Mouse (Mus musculus): ENCODE results near the gene Hyou1. TPM values are rescaled to one million over a fixed set of nuclear protein-coding genes. Genes with fewer than 3 reads are reported as not detected.

Gene Hyou1
- polyA plus RNA-seq, 1 experiment, result 57.4 TPM

DNA sequence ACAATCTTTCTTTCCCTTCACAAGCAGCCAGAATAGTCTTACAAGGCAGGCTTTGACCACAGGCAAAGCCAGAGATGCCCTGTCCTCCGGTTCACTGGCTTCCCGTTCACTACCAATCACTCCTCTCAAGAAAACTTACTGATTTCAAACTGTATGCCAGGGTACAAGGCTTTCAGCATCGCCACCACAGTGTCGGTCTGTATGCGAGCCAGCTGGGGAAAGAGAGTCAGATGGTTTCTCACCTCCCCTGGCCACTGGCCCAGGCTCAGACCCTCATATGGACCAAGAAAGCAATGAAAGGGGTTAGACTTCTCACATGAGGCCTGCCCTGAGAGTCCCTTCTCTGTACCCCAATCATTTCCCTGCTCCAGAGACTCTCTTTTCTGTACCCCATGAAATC, 37.8 kb upstream of the Hyou1 start:
- DNase-seq (ENCODE audit: low read depth), result no peak
- TF ChIP-seq CTCF (IDR thresholded peaks at IDR 0.05; ENCODE audit: borderline replicate concordance, extremely low read depth, insufficient read depth, insufficient read length) (no peak), POLR2A (IDR thresholded peaks at IDR 0.05; ENCODE audit: borderline replicate concordance, extremely low read depth, insufficient read depth, insufficient read length, poor library complexity, severe bottlenecking) (no peak)

DNA sequence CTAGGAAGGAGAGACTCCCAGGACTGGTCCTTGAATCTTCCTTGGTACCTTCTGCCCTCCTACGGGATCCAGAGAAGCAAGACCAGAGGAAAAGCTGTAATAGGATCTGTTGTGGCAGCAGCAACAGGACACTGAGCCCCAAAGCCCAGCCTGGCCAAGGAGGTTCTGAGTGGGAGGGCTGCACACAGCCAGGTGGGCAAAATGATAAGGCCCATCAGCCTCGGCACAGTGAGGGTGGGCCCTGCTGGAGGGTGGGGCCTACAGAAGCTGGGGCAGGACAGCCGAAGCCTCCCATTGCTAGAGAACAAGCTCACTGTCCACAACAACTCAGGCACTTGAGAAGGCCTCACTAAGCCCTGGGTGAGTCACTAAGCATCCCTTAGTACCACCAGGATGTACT, 37.1 kb upstream of the Hyou1 start:
- TF ChIP-seq POLR2A (IDR thresholded peaks at IDR 0.05; ENCODE audit: borderline replicate concordance, extremely low read depth, insufficient read depth, insufficient read length, poor library complexity, severe bottlenecking), result no peak
- TF ChIP-seq CTCF (IDR thresholded peaks at IDR 0.05; ENCODE audit: borderline replicate concordance, extremely low read depth, insufficient read depth, insufficient read length), result no peak
- DNase-seq (ENCODE audit: low read depth), result no peak

DNA sequence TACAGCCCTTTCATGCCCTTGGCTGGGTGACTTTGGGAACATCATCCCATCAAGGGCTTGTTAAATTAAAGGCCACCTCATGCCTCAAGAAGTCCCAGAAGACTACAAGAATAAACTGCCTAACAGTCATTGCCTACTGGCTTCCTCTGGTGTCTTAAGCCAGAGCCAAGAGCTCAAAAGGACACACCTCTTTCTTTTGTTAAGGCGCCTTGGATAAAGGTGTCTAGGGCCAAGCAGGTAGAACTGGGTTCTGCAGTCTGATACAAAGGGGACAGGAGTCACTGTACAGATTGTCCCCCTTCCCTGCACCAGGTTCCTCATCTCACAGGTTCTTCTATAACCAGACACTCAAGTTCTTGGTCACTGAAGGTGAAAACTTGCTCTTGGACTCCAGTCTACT, 36.7 kb upstream of the Hyou1 start:
- no peak for DNase-seq (ENCODE audit: low read depth)
- TF ChIP-seq CTCF (IDR thresholded peaks at IDR 0.05; ENCODE audit: borderline replicate concordance, extremely low read depth, insufficient read depth, insufficient read length) (no peak), POLR2A (IDR thresholded peaks at IDR 0.05; ENCODE audit: borderline replicate concordance, extremely low read depth, insufficient read depth, insufficient read length, poor library complexity, severe bottlenecking) (no peak)

DNA sequence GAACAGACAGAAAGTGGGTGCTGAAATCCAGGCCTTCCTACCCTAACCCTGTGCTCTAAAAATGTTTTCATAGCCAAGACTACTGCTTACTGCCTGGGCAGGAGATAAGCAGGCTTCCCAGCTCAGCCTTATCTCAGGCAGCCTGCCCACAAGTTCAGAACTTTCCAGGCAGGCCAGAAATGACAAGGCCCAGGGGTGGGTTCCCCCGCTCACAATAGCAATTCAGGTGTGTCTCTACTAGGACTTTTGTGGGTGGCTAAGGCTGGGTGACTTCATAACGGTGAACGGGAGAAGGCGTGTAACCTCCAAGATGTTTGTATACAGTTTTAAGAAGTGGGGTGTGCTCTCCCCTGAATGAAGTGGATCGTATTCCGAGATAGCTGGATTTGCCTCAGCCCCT, 36.0 kb upstream of the Hyou1 start:
- TF ChIP-seq POLR2A (IDR thresholded peaks at IDR 0.05; ENCODE audit: borderline replicate concordance, extremely low read depth, insufficient read depth, insufficient read length, poor library complexity, severe bottlenecking), result no peak
- TF ChIP-seq CTCF (IDR thresholded peaks at IDR 0.05; ENCODE audit: borderline replicate concordance, extremely low read depth, insufficient read depth, insufficient read length), result no peak
- peak; percentile 5 for DNase-seq (ENCODE audit: low read depth)

DNA sequence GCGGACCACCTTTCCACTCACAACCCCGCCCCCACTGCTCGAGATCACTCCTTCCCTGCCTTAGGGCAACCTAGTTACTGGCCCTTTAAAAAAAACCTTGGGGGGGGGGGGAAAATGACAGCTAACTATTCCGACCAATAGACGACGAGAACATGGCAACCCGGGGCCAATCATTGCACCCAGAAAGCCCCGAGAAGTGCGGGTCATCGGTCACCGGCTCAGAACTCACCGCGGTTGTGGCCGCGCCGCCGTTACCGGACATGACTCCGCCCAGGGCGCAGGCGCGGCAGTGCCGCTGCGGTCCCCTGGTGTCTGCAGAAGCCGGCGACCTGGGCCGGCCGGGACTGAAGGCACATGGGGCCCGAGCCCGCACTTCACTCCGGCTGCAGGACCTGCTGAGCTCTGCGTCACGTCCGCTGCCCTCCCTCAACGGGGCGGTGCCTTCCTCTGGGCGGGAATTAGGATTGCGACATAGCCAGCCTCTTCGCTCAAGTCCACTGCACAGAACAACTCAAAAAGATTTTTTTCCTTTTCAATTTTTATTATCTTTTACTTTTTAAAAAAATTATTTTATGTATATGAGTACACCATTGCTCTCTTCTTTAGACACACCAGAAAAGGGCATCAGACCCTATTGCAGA, 35.4 kb upstream of the Hyou1 start, which contains the start of gene Hmbs:
TSS of gene Hmbs (minus strand) at position 448 of the 641 bp plus-strand sequence.
- DNase-seq (ENCODE audit: low read depth), result peak; percentile 97
- TF ChIP-seq POLR2A (IDR thresholded peaks at IDR 0.05; ENCODE audit: borderline replicate concordance, extremely low read depth, insufficient read depth, insufficient read length, poor library complexity, severe bottlenecking) (0 out of 2 replicates have a peak, but pooled peaks have one; percentile 12), CTCF (IDR thresholded peaks at IDR 0.05; ENCODE audit: borderline replicate concordance, extremely low read depth, insufficient read depth, insufficient read length) (no peak)

DNA sequence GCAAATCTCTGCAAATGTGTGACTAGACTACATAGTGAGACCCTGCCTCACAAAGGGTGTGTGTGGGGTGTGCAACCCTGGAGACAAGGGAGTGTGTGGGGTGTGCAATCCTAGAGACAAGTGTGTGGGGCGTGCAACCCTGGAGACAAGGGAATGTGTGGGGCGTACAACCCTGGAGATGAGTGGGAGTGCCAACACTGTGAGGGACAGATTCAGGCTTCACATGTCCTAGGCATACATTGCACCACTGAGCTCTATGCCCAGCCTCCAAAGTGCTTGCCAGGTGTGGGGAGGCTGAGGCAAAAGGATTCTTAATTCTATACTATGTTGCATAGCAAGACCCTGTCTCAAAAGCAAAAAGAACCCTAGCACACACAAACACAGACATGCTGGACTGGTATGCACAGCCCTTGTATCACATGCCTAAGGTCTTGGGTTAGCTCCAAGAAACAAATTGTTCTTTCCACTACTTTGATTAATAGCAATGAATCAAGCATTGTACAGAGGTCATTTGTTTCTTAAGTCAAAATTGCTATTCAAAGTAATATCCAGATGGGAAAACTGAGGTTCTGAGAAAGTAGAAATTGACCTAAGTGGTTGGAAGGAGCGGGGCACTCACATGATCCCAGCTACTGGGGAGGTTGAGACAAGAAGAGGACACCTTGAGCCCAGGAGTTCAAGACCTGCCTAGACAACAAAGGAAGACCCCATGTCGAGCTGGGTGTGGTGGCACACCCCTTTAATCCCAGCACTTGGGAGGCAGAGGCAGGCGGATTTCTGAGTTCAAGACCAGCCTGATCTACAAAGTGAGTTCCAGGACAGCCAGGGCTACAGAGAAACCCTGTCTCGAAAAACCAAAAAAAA, 33.5 kb upstream of the Hyou1 start:
- no peak for DNase-seq (ENCODE audit: low read depth)
- TF ChIP-seq POLR2A (IDR thresholded peaks at IDR 0.05; ENCODE audit: borderline replicate concordance, extremely low read depth, insufficient read depth, insufficient read length, poor library complexity, severe bottlenecking) (no peak), CTCF (IDR thresholded peaks at IDR 0.05; ENCODE audit: borderline replicate concordance, extremely low read depth, insufficient read depth, insufficient read length) (no peak)

DNA sequence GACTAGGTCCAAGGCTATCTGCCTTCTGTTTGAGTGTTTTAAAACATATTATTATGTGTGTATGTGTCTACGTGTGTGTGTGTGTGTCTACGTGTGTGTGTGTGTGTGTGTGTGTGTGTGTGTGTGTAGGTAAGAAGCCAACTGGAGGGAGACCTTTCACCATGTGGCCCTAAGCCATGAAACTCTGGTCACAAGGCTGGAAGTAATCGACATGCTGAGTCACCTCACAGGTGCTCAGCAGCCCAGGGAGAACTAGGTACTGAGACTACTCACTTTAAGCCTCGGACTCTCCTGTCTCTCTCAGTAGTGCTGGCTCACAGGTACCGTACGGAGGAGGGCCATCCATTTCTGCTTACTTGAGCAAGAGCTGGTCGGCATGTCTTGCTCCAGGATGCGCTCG, 32.1 kb upstream of the Hyou1 start:
- TF ChIP-seq POLR2A (IDR thresholded peaks at IDR 0.05; ENCODE audit: borderline replicate concordance, extremely low read depth, insufficient read depth, insufficient read length, poor library complexity, severe bottlenecking) (no peak), CTCF (IDR thresholded peaks at IDR 0.05; ENCODE audit: borderline replicate concordance, extremely low read depth, insufficient read depth, insufficient read length) (no peak)
- no peak for DNase-seq (ENCODE audit: low read depth)

DNA sequence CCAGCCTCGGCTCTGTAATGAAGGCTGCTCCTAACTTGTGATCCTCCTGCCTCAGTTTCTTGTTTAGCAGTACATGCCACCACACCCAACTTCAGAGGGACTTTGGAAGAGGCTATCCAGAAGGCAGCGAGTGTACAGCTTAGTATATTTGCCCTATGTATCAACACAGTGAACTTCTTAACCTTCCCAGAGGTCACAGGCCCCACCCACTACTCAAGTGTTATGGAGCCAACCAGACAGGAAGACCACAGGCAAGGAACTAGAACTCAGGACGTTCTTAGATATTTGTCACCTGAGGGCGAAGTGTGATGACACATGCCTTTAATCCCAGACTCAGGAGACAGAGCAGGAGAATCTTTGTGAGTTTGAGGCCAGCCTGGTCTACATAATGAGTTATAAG, 31.7 kb upstream of the Hyou1 start:
- no peak for TF ChIP-seq POLR2A (IDR thresholded peaks at IDR 0.05; ENCODE audit: borderline replicate concordance, extremely low read depth, insufficient read depth, insufficient read length, poor library complexity, severe bottlenecking)
- TF ChIP-seq CTCF (IDR thresholded peaks at IDR 0.05; ENCODE audit: borderline replicate concordance, extremely low read depth, insufficient read depth, insufficient read length), result no peak
- DNase-seq (ENCODE audit: low read depth), result no peak

DNA sequence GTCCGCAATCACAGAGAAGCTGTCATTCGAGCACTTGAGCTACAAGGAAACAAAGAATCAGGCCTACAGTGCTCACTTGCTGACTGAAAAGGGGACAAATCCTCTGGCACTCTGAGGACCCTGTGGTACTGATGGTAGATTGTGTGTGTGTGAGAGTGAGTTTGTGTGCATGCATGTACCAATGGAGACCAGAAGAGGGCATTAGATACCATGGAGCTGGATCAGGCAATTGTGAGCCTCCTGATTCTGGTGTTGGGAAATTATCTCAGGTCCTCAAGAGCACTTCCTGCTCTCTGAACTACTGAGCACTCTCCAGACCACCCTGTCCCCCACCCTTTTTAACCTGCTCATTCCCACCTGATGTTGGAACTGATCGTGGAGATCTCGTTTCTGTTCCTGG, 30.7 kb upstream of the Hyou1 start:
- TF ChIP-seq CTCF (IDR thresholded peaks at IDR 0.05; ENCODE audit: borderline replicate concordance, extremely low read depth, insufficient read depth, insufficient read length), result no peak
- no peak for TF ChIP-seq POLR2A (IDR thresholded peaks at IDR 0.05; ENCODE audit: borderline replicate concordance, extremely low read depth, insufficient read depth, insufficient read length, poor library complexity, severe bottlenecking)
- no peak for DNase-seq (ENCODE audit: low read depth)

DNA sequence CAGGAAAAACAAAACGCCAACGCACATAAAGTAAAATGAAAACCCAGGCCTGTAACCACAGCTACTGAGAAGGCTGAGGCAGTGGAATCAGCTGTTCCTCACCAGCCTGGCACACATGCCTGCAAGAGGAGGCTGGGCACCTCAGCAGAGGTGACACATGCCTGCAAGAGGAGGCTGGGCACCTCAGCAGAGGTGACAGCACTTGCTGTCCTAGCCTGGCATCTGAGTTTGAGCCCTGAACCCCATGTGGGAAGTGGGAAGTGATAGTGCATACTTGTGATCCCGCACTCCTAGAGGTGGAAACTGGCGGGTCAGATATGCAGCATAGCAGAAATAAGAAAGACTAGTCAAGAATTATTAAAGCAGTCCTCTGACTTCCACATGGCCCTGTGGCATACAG, 27.9 kb upstream of the Hyou1 start:
- no peak for TF ChIP-seq POLR2A (IDR thresholded peaks at IDR 0.05; ENCODE audit: borderline replicate concordance, extremely low read depth, insufficient read depth, insufficient read length, poor library complexity, severe bottlenecking)
- TF ChIP-seq CTCF (IDR thresholded peaks at IDR 0.05; ENCODE audit: borderline replicate concordance, extremely low read depth, insufficient read depth, insufficient read length), result no peak
- DNase-seq (ENCODE audit: low read depth), result no peak

DNA sequence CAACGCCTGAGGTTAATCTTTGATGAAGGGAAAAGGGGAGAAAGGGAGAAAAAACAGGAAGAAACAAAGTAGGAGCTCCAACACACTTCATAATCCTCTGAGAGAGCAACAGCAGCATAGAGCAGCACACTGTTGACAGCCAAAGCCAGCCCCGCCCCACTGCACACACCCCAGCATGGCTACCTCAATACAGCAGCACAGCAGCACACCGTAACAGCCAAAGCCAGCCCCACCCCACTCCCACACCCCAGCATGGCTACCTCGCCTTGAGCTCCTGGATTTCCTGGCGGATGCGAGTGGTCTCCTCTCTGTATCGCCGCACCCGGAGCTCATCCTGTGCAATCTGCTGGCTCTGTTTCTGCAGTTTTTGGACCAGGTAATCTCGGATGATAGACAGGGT, 27.0 kb upstream of the Hyou1 start:
- DNase-seq (ENCODE audit: low read depth), result no peak
- TF ChIP-seq POLR2A (IDR thresholded peaks at IDR 0.05; ENCODE audit: borderline replicate concordance, extremely low read depth, insufficient read depth, insufficient read length, poor library complexity, severe bottlenecking), result no peak
- no peak for TF ChIP-seq CTCF (IDR thresholded peaks at IDR 0.05; ENCODE audit: borderline replicate concordance, extremely low read depth, insufficient read depth, insufficient read length)

Data from brain, embryonic 14.5 days (tissue).